Mouse (Mus musculus): ENCODE measurements at regions not wholly inside any gene's neighbourhood (a gene's known extent, or its start where the extent isn't known, plus 50 kb on each side); places are given as distances from the start of the nearest gene placed in this dataset.

DNA sequence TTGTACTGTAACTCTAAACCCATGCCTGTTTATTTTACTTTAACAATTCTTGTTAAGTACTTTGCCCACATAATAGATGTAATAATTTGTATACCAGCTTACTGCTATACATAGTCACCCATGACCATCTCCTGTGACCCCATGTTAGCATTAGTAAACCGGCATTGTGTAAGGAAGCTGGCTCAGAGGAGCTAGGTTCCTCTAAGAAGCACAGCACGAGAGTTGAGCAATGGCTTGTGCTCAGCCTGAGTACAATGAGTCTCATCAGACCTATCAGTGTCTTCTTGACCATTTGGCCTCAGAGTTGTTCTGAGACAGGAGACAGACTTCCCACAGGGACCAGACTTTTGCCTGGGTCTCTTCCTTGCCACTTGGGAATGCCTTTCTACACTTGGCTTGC, 279.6 kb downstream of the Maf start:
- no peak for DNase-seq (ENCODE audit: low spot score)

- DNase-seq (ENCODE audit: low spot score), result no peak
Observed at GRCm38 (mm10) chr8:115427490-115427889, 280.1 kb downstream of the Maf start.

DNA sequence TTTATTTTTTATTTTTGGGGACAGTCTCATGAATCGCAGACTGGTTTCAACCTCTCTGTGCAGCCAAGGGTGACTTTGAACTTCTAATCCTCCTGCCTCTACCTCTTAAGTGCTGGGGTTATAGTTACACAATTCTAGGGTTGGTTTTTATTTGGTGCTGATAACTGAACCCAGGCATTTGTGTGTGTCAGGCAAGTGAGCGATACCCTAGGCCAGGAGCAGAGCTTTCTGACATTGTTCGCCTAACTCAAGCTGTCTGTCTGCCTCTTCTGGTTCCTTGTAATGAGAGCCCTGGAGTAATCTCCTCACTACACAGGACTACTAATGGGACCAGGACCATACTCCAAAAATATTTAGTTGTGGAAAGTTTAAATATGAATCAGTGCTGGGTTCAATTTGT, 281.1 kb downstream of the Maf start:
- no peak for DNase-seq (ENCODE audit: low spot score)

GRCm38 (mm10) chr8:115425360-115425759, 282.2 kb downstream of the Maf start:
- DNase-seq (ENCODE audit: low spot score), result no peak

GRCm38 (mm10) chr8:115423682-115424081, 283.9 kb downstream of the Maf start:
- no peak for DNase-seq (ENCODE audit: low spot score)

- no peak for DNase-seq (ENCODE audit: low spot score)
Observed at GRCm38 (mm10) chr8:115423056-115423455, 284.5 kb downstream of the Maf start.

DNA sequence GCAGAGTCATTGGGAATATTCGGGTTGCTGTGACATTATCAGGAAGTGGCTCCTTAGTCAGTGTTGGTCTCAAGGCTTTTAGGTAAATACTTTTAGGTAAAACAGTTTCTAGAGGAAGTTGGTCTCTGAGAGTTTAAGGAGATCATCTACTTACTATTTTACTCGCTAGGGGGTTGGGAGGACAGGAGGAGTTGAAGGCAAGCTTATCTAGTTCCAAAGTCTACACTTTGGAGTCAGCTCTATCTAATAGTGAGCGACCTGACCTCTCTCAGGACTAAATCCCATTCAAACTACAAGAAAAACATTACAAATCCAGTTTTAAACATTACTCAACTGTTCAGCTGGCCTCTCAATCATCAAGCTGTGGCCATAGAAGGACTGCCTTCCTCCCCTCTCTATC, 287.1 kb downstream of the Maf start:
- no peak for DNase-seq (ENCODE audit: low spot score)

GRCm38 (mm10) chr8:115420131-115420530, 287.5 kb downstream of the Maf start:
- DNase-seq (ENCODE audit: low spot score), result no peak

- no peak for DNase-seq (ENCODE audit: low spot score)
Observed at GRCm38 (mm10) chr8:115418056-115418455, 289.5 kb downstream of the Maf start.

- no peak for DNase-seq (ENCODE audit: low spot score)
Observed at GRCm38 (mm10) chr8:115414061-115414473, 293.5 kb downstream of the Maf start.

DNA sequence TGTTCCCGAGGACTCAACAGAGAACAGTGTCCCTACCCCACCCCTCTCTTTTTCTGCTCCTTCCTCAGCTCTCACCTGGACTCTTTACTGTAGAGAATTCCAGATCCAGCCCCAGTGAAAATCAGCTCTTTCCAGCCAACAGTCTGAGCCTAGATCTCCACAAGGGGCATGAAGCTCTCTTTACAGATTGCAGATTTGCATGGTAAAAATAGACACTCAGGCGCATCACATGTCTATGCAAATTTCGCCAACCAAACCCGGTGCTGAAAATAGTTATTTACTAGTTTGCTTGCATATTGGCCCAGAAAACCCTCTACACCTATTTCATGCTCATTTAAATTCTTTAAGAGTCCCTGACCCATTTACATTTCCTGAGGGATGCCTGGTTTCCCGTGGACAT, 295.8 kb downstream of the Maf start:
- DNase-seq (ENCODE audit: low spot score), result no peak

- DNase-seq (ENCODE audit: low spot score), result no peak
Observed at GRCm38 (mm10) chr8:115411061-115411460, 296.5 kb downstream of the Maf start.

- DNase-seq (ENCODE audit: low spot score), result no peak
Observed at GRCm38 (mm10) chr8:115410191-115410590, 297.4 kb downstream of the Maf start.

- no peak for DNase-seq (ENCODE audit: low spot score)
Observed at GRCm38 (mm10) chr8:115407535-115407934, 300.1 kb downstream of the Maf start.

DNA sequence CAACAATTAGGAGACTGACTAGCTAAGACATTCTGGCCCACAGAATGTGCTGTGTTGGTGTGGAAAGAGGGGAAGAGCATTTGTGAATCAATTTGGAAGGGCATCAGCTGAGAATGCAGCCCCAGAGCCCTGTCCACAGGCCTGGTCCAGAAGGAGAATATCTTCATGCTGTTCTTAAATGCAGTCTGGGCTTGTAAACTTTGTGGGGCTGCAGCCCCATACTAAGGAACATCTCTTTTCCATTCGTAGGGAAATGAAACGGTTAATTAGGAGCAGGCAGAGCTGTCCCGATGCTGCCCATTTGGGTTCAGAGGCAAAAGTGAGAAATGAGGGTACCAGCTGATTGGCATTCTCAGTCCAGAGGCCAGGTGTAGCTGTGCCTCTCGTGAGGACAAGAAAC, 304.0 kb downstream of the Maf start:
- DNase-seq (ENCODE audit: low spot score), result no peak

GRCm38 (mm10) chr8:115402471-115403197, 305.0 kb downstream of the Maf start:
- DNase-seq (ENCODE audit: low spot score), result no peak

All from layer of hippocampus, adult 9-10 months (tissue).